Mouse (Mus musculus) C2C12 (cell line): ENCODE results near the gene Scand1. TPM values are rescaled to one million over a fixed set of nuclear protein-coding genes. Genes with fewer than 3 reads are reported as not detected.
A peak's percentile ranks its signal among the peaks of the same experiment; 100 is the strongest.

ENCODE experiments used
- H3K27me3 ChIP-seq: one replicate; pipeline ENCODE4 v1.6.1; 2011; ENCODE audit not compliant: control insufficient read depth, insufficient read depth, insufficient read length
- H3K36me3 ChIP-seq: one replicate; pipeline ENCODE4 v1.6.1; 2011; ENCODE audit not compliant: control insufficient read depth, insufficient read depth
- H3K4me3 ChIP-seq: one replicate; pipeline ENCODE4 v1.5.1; 2011; ENCODE audit warnings: mild to moderate bottlenecking, control low read depth; ENCODE audit not compliant: poor library complexity, insufficient read depth, severe bottlenecking
- H3K79me2 ChIP-seq: one replicate; pipeline ENCODE4 v1.6.1; 2011; ENCODE audit not compliant: control insufficient read depth, insufficient read depth
- H3K79me3 ChIP-seq: one replicate; pipeline ENCODE4 v1.6.1; 2011; ENCODE audit warnings: low read depth, control low read depth
- H3ac ChIP-seq: one replicate; pipeline ENCODE3; 2011; ENCODE audit warnings: low read depth; ENCODE audit not compliant: control insufficient read depth, insufficient read length
- CEBPB ChIP-seq: IDR thresholded peaks from one replicate; pipeline ENCODE4 v1.6.1; 2011; ENCODE audit warnings: low read depth, mild to moderate bottlenecking, control low read depth, moderate library complexity
- CTCF ChIP-seq: IDR thresholded peaks from one replicate; pipeline ENCODE4 v1.5.1; 2011; ENCODE audit not compliant: control insufficient read depth, insufficient read depth, insufficient read length
- FOSL1 ChIP-seq: IDR thresholded peaks from one replicate; pipeline ENCODE4 v1.8.0; 2011; ENCODE audit warnings: mild to moderate bottlenecking, low read length; ENCODE audit not compliant: poor library complexity, insufficient read depth, severe bottlenecking
- MAX ChIP-seq: IDR thresholded peaks from one replicate; pipeline ENCODE4 v1.6.1; 2011; ENCODE audit warnings: mild to moderate bottlenecking, control low read depth
- MYOD1 ChIP-seq: IDR thresholded peaks from one replicate; pipeline ENCODE4 v1.6.1; 2011; ENCODE audit warnings: low read depth; ENCODE audit not compliant: control insufficient read depth, insufficient read length
- MYOG ChIP-seq: IDR thresholded peaks from one replicate; pipeline ENCODE4 v1.6.1; 2011; ENCODE audit not compliant: control insufficient read depth, insufficient read length; ENCODE audit errors: extremely low read depth
- USF1 ChIP-seq: IDR thresholded peaks from one replicate; pipeline ENCODE4 v1.6.1; 2011; ENCODE audit warnings: low read depth, mild to moderate bottlenecking, control low read depth, moderate library complexity
- long read RNA-seq, 2 experiments: library from polyadenylated mRNA; unstranded; transcript quantifications; one replicate each; pipeline ENCODE4 v2.0.0; 2019 to 2020
- polyA plus RNA-seq: library from polyadenylated mRNA; unstranded; fragments of >200 nt; fragmentation: generic; extraction: Trizol; gene quantifications from one replicate; pipeline ENCODE4 v1.2.1, GENCODE M21; 2012; ENCODE audit warnings: missing spikeins

Gene Scand1
- 140 TPM for polyA plus RNA-seq
- long read RNA-seq, experiment 1, transcript Scand1-201 (2 exons, 759 nt): major isoform, 95 of 137 reads
- long read RNA-seq, experiment 1, partial matches to known transcripts: 0 of 137 reads
- long read RNA-seq, experiment 1, other reads (novel, unspliced or antisense): 42 of 137 reads
- long read RNA-seq, experiment 2, transcript Scand1-201 (2 exons, 759 nt): major isoform, 11 of 12 reads
- long read RNA-seq, experiment 2, partial matches to known transcripts: 0 of 12 reads
- long read RNA-seq, experiment 2, other reads (novel, unspliced or antisense): 1 of 12 reads

GRCm38 (mm10) chr2:156312297-156312897 is at the start of gene Scand1, which contains the start of gene Cnbd2:
Scand1 (minus strand) TSS chr2:156312704.
Cnbd2 (plus strand) TSS chr2:156312299.
- TF ChIP-seq CEBPB: no peak
- no peak for TF ChIP-seq MYOG
- TF ChIP-seq USF1: peak; percentile 98
- peak; percentile 90 for TF ChIP-seq MAX
- no peak for TF ChIP-seq FOSL1
- no peak for TF ChIP-seq CTCF
- TF ChIP-seq MYOD1: no peak
- H3ac ChIP-seq: peak within 1 kb of the TSS; percentile 86
- H3K27me3 ChIP-seq: no peaks in the 10 kb centered on the region
- peaks cover 2% of the 10 kb centered on the region for H3K79me3 ChIP-seq
- H3K4me3 ChIP-seq: peak within 1 kb of the TSS; percentile 48
- peaks cover 13% of the 10 kb centered on the region for H3K79me2 ChIP-seq
- H3K36me3 ChIP-seq: peaks cover 15% of the 10 kb centered on the region

- Histone ChIP-seq H3K4me3 (no peak overlapping the region), H3K27me3 (no peaks in the 10 kb centered on the region), H3K79me3 (no peaks in the 10 kb centered on the region), H3K36me3 (no peaks in the 10 kb centered on the region), H3ac (no peak overlapping the region), H3K79me2 (no peaks in the 10 kb centered on the region)
- TF ChIP-seq CEBPB (no peak), USF1 (no peak), MAX (no peak), FOSL1 (no peak), MYOD1 (no peak), CTCF (no peak), MYOG (no peak)
Observed at GRCm38 (mm10) chr2:156356031-156356430, 43.5 kb upstream of the Scand1 start.

- H3ac ChIP-seq: no peak overlapping the region
- H3K79me3 ChIP-seq: no peaks in the 10 kb centered on the region
- no peaks in the 10 kb centered on the region for H3K79me2 ChIP-seq
- TF ChIP-seq MYOD1 (no peak), CEBPB (no peak), FOSL1 (no peak), MYOG (no peak), USF1 (peak; percentile 39)
- H3K4me3 ChIP-seq: no peak overlapping the region
- H3K27me3 ChIP-seq: no peaks in the 10 kb centered on the region
- H3K36me3 ChIP-seq: no peaks in the 10 kb centered on the region
Observed at GRCm38 (mm10) chr2:156353265-156353692, 40.8 kb upstream of the Scand1 start.

GRCm38 (mm10) chr2:156352413-156353165 is 40.1 kb upstream of the Scand1 start:
- H3K4me3 ChIP-seq: no peak overlapping the region
- no peak overlapping the region for H3ac ChIP-seq
- no peaks in the 10 kb centered on the region for H3K36me3 ChIP-seq
- no peak for TF ChIP-seq MAX
- no peak for TF ChIP-seq USF1
- TF ChIP-seq MYOD1: no peak
- TF ChIP-seq CTCF: no peak
- TF ChIP-seq CEBPB: no peak
- TF ChIP-seq MYOG: no peak
- no peak for TF ChIP-seq FOSL1
- H3K79me3 ChIP-seq: no peaks in the 10 kb centered on the region
- H3K79me2 ChIP-seq: no peaks in the 10 kb centered on the region
- H3K27me3 ChIP-seq: no peaks in the 10 kb centered on the region

- no peaks in the 10 kb centered on the region for H3K27me3 ChIP-seq
- no peaks in the 10 kb centered on the region for H3K79me2 ChIP-seq
- H3K79me3 ChIP-seq: no peaks in the 10 kb centered on the region
- H3ac ChIP-seq: no peak overlapping the region
- H3K36me3 ChIP-seq: no peaks in the 10 kb centered on the region
- no peak overlapping the region for H3K4me3 ChIP-seq
- TF ChIP-seq CTCF: no peak
- no peak for TF ChIP-seq FOSL1
- TF ChIP-seq USF1: no peak
- TF ChIP-seq MAX: no peak
- TF ChIP-seq MYOG: no peak
Observed at GRCm38 (mm10) chr2:156351243-156351642, 38.7 kb upstream of the Scand1 start.

GRCm38 (mm10) chr2:156349286-156349848 is 36.9 kb upstream of the Scand1 start:
- no peak overlapping the region for H3K4me3 ChIP-seq
- H3K79me3 ChIP-seq: no peaks in the 10 kb centered on the region
- no peak overlapping the region for H3ac ChIP-seq
- H3K79me2 ChIP-seq: no peaks in the 10 kb centered on the region
- TF ChIP-seq MYOD1 (no peak), MAX (no peak), CTCF (no peak), MYOG (no peak), USF1 (no peak)
- no peaks in the 10 kb centered on the region for H3K36me3 ChIP-seq
- H3K27me3 ChIP-seq: no peaks in the 10 kb centered on the region
